Mouse (Mus musculus) heart, adult 2 months (tissue): ENCODE data around the gene Rnf223.

ENCODE experiments used
- CTCF ChIP-seq: fragments of 200-600 bp; IDR thresholded peaks from 2 replicates; pipeline ENCODE4 v1.8.1; 2022; ENCODE audit warnings: antibody characterized with exemption, mild to moderate bottlenecking, moderate library complexity
- EP300 ChIP-seq: fragments of 200-500 bp; IDR thresholded peaks from 2 replicates; pipeline ENCODE4 v1.6.1; 2011; ENCODE audit warnings: low read depth, low read length, control low read depth; ENCODE audit not compliant: insufficient read depth
- POLR2A ChIP-seq: fragments of 200-500 bp; IDR thresholded peaks from 2 replicates; pipeline ENCODE4 v1.6.1; 2011; ENCODE audit warnings: mild to moderate bottlenecking, low read depth, low read length, control low read depth; ENCODE audit not compliant: insufficient read depth

DNA sequence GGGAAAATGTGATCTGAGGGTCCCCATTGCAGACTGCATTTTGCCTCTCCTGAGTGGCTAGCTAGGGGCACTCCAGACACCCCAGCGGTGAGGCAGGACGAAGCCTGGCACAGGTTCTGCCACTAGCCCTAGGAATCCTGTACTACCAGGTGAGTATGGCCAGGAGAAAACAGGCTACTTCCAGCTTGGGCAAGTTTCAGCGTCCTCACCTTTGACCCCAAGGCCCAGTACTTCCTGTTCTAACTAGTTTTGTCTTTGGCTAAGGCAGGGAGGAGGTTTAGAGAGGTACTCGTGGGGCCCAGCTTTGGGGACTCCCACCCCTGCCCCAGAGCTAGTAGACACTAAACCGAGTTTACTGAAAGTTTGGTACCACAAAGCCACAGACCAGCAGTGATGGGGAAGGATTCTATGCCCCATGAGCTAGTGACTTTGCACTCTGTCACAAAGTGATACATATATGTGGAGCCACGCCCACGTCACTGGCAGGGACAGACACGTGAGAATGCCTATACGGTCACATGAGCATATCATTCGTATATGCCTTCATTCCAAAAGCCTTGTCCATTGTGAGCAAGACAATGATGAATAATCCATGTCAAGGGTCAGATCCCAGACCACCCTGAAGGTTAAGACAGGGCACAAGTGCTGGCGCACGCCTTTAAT is 3.8 kb downstream of the Rnf223 start:
- no peak for TF ChIP-seq POLR2A
- TF ChIP-seq EP300, result no peak
- TF ChIP-seq CTCF, result no peak
